Mouse (Mus musculus): Measurements from ENCODE around the gene Atp5f1.

DNA sequence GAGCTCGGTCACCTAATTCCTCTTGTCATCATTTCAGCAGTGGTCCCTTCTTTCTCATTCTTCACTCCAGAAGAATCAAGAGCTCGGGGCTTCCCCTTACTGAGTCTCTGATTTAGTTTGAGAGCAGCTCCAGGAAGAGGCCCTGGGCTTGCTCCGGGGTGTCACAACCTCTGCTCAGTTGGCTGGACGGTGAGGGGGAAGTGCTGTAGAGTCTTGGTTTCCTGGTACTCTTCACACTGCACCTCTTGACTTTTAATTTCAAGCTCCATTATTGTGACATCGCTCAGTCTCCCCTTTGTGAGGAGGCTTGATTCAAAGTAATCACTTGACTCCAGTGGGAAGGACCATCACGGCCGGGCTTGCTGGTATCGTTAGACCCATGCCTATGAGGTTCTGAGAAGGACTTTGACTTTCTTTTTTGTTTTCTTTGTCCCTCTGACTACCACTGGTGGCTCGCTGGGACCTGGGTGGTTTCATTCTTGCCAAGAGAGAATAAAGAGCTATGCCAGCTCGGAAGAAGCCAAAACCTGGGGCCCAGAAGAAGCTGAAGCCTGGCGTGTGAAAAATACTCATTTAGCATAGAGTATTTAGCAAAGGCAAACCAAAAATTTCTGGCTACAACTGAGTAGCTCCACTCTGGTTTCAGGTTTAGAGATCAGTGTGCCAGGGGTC lies 49.2 kb downstream of the Atp5f1 start:
- TF ChIP-seq CTCF (IDR thresholded peaks at IDR 0.05; ENCODE audit: extremely low read depth, insufficient read depth, insufficient read length, insufficient replicate concordance) (no peak), POLR2A (IDR thresholded peaks at IDR 0.05; ENCODE audit: low read depth, low read length) (no peak)

Data from spleen, adult 2 months (tissue).